Mouse (Mus musculus): ENCODE data around the gene Hoxb5. TPM values are rescaled to one million over a fixed set of nuclear protein-coding genes. Genes with fewer than 3 reads are reported as not detected.

The Hoxb5 gene
- polyA plus RNA-seq, 1 experiment from 2014 or later, result 140 TPM

DNA sequence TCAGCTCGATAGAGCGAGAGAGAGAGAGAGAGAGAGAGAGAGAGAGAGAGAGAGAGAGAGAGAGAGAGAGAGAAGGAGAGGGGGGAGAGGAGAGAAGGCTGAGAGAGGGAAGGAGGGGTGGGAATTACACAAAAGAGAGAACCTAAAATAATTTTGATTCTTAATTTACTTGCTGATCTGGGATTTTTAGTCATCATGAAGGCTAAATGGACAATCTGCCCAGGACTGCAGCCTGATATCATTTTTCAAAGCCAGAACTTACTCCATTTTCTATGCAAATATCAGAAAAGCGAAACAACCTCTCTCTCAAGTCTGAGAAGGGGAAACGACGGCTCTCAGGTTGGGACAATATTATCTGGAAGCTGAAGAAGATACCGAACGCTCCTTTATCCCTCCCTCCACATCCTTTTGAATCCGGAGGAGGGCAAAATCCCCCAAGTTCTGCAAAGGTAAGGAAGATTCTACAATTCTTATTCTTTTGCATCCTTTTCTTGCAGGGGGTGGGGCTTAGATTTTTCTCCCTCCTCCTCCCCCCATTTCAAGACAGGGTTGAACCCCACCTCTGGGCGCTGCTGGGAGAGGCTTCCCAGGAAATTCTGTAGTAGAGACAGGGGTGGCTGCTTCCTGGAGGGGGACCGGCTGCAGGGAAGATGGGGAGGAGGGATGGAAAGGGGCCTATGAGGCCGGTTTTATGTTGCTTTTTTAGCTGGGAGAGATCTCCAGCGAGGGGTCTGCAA lies 10.4 kb upstream of the Hoxb5 start:
- no peaks in the 10 kb centered on the region for H3K4me1 ChIP-seq (replicated peaks)
- H3K27ac ChIP-seq (replicated peaks), result peak overlapping the region; percentile 75
- no peak for ATAC-seq (ENCODE audit: low FRiP score, low read depth)
- peaks cover 88% of the 10 kb centered on the region for H3K27me3 ChIP-seq
- H3K36me3 ChIP-seq, result no peaks in the 10 kb centered on the region
- no peaks in the 10 kb centered on the region for H3K9me3 ChIP-seq
- H3K4me3 ChIP-seq, result peak overlapping the region; percentile 47
- no peak overlapping the region for H3K4me2 ChIP-seq
- H3K9ac ChIP-seq, result peak overlapping the region; percentile 39
- 6% methylated on average over 12 of the region's 12 CpGs for WGBS

DNA sequence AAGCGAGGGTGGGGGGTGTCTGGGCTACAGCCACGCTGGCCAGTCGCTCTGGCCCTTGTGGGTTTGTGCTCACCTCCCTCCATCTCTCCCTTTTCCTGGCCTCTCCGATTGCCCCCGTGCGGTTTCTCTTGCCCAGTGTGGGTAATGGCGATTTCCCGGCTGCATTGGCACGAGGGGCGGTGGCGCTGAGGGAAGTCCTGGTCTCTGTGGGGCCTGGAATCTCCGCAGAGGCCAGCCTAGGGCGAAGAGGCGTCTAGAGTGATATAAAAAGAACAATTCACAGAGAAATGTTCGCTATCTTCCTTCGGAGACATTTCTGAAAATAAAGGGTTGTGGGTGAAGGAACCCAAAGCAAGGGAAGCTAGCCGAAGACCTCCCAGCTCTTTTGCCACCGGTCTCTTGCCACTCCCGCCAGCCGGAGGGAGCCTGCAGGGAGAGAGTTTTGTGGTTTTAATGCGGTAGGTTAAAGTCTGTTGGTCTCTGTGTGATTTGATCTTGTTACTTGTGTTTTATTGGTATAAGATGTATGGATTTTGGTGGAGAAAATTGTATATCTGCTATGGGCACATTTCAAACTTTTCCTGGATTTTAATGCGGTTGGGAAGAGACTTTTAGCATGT lies 9.7 kb upstream of the Hoxb5 start:
- Histone ChIP-seq H3K4me1 (replicated peaks) (no peaks in the 10 kb centered on the region), H3K9me3 (no peaks in the 10 kb centered on the region), H3K36me3 (no peaks in the 10 kb centered on the region), H3K27ac (replicated peaks) (peak overlapping the region; percentile 75), H3K4me2 (no peak overlapping the region), H3K9ac (peak overlapping the region; percentile 39), H3K4me3 (peak overlapping the region; percentile 47), H3K27me3 (peaks cover 85% of the 10 kb centered on the region)
- ATAC-seq (ENCODE audit: low FRiP score, low read depth), result no peak
- WGBS, result 2% methylated on average over 22 of the region's 22 CpGs

DNA sequence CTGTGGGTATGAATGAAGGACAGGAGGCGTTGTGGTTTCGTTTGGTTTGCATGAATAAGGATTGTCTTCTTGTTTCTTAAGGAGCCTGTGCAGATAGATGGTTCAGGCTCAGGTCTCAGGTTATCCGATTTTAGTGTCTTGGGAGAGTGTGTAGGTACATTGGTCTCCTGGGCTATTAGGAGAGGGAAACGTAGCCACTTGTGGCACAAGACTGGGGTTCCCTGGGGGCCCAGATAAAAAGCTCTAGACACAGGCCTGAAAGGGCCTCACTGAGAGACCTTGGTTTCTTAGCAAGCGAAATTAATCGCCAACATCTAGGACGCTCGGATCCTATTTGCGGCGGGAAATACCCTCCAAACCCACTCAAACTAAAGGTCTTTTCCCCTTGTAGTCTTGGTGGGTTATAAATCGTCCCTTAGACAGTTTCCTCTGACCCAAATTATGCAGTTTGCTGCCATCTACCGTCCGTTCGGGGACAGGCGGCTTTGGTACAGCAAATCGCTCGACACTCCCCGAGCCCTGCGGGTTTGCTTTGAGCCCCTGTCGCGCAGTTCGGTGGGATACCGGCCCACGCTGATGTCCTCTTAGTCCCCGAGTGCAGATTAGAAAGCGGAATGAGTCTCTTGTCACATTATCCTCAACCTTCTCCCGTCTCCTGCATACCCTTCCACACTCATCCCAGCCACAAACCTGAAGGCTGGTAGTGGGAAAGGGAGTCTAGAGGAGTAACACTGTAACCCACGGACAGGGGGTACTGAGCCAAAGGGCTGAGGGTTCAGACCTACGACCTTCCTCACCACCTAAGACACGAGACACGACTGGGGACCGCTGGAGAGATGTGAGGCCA lies 8.7 kb upstream of the Hoxb5 start:
- peaks cover 84% of the 10 kb centered on the region for H3K27me3 ChIP-seq
- H3K4me3 ChIP-seq, result peak overlapping the region; percentile 47
- no peak for ATAC-seq (ENCODE audit: low FRiP score, low read depth)
- WGBS, result 1% methylated on average over 32 of the region's 32 CpGs
- no peaks in the 10 kb centered on the region for H3K36me3 ChIP-seq
- peak overlapping the region; percentile 75 for H3K27ac ChIP-seq (replicated peaks)
- H3K4me2 ChIP-seq, result peak overlapping the region; percentile 26
- H3K4me1 ChIP-seq (replicated peaks), result 0 out of 2 replicates have a peak, but pooled peaks cover 2% of the 10 kb centered on the region
- no peaks in the 10 kb centered on the region for H3K9me3 ChIP-seq
- 0 out of 2 replicates have a peak overlapping the region, but pooled peaks have one; percentile 1 for H3K9ac ChIP-seq

DNA sequence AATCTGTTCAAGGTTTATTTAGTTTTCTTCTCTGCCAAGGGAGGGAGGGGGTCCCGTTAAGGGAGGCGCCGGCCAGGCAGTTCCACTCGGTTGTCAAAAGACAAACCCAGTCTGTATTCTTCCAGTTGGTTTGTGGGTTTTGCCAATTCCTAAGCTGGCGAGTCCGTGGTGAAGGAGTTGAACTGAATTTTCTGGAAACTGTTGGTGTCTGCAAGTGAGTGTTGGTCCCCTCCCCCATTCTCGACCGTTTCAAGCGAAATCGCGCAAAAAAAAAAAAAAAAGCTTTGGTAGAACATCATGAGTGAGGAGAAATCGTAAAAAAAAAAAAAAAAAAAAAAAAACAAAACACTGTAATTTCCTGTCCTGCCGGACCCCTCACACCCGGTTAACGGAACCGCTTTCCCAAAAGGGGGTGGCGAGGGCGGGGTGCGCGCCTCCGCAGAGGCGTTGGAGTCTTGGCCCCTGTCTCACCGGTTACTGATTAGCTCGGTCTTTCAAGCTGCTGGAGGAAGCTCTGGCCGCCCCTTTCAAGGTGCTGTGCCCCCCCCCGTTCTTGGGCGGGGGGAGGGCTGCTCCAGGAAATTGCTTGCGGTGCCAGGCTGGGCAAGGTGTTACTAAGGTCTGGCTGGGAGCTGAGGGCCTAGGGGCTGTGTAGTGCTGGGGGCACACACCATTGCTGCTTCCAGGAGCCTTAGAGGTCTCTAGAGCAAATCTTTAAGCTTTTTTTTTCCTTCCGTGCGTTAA lies 7.9 kb upstream of the Hoxb5 start:
- H3K4me3 ChIP-seq, result peak overlapping the region; percentile 47
- peak overlapping the region; percentile 75 for H3K27ac ChIP-seq (replicated peaks)
- 1% methylated on average over 30 of the region's 30 CpGs for WGBS
- H3K9ac ChIP-seq, result peak overlapping the region; percentile 26; the same call in 1 of the 2 replicates
- no peaks in the 10 kb centered on the region for H3K36me3 ChIP-seq
- H3K9me3 ChIP-seq, result no peaks in the 10 kb centered on the region
- H3K27me3 ChIP-seq, result peaks cover 87% of the 10 kb centered on the region
- peak overlapping the region; percentile 59 for H3K4me2 ChIP-seq
- ATAC-seq (ENCODE audit: low FRiP score, low read depth), result no peak
- 0 out of 2 replicates have a peak, but pooled peaks cover 2% of the 10 kb centered on the region for H3K4me1 ChIP-seq (replicated peaks)

DNA sequence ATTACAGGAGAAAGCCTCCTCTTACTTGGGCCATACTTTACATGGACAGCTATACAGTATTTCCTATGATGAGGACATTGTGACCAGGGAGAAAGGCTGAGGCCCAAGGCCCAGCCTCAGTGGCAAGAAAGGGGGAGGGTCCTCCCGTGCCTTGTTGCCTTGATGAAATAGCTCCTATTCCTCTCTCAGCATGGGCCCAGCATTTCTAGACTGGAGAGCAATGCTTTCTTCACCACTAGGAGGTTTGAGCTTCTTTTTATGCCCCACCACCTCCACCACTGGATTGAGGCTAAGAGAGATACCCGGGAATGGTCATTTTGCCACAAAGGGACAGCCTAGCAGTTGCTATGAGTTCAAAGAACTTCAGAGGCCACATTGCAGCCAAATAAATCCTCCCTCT lies 6.1 kb upstream of the Hoxb5 start:
- Histone ChIP-seq H3K4me1 (replicated peaks) (0 out of 2 replicates have a peak, but pooled peaks cover 2% of the 10 kb centered on the region), H3K4me2 (peak overlapping the region; percentile 59), H3K4me3 (peak overlapping the region; percentile 47), H3K9ac (0 out of 2 replicates have a peak overlapping the region, but pooled peaks have one; percentile 11), H3K27ac (replicated peaks) (peak overlapping the region; percentile 68), H3K27me3 (peaks cover 84% of the 10 kb centered on the region), H3K36me3 (no peaks in the 10 kb centered on the region), H3K9me3 (no peaks in the 10 kb centered on the region)
- no peak for ATAC-seq (ENCODE audit: low FRiP score, low read depth)
- 5% methylated on average over 2 of the region's 2 CpGs for WGBS

DNA sequence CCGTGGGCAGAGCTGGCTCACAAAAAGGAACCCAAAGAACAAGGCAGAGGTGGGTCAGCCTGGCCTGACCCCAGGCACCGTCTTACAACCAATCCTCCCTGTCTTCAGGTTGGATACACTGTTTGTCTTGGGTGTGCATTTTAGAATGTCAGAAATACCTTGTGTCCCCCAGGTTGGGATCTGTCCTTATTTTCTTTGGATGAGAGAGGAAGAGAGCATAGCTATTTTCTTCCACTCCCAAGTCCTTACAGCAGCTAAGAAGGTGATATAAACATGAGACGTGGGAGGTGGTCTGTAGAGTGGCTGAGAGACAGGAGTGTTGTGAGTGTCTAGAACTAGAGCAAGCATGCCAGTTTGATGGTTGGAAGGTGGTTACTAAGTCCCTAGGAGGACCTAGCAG lies 5.7 kb upstream of the Hoxb5 start:
- Histone ChIP-seq H3K4me3 (peak overlapping the region; percentile 47), H3K9me3 (no peaks in the 10 kb centered on the region), H3K27ac (replicated peaks) (peak overlapping the region; percentile 68; the same call in 1 of the 2 replicates), H3K36me3 (no peaks in the 10 kb centered on the region), H3K27me3 (peaks cover 83% of the 10 kb centered on the region), H3K4me2 (peak overlapping the region; percentile 59), H3K4me1 (replicated peaks) (0 out of 2 replicates have a peak, but pooled peaks cover 2% of the 10 kb centered on the region), H3K9ac (peak overlapping the region; percentile 11; the same call in 1 of the 2 replicates)
- no peak for ATAC-seq (ENCODE audit: low FRiP score, low read depth)
- WGBS, result 4% methylated on average over 3 of the region's 3 CpGs

DNA sequence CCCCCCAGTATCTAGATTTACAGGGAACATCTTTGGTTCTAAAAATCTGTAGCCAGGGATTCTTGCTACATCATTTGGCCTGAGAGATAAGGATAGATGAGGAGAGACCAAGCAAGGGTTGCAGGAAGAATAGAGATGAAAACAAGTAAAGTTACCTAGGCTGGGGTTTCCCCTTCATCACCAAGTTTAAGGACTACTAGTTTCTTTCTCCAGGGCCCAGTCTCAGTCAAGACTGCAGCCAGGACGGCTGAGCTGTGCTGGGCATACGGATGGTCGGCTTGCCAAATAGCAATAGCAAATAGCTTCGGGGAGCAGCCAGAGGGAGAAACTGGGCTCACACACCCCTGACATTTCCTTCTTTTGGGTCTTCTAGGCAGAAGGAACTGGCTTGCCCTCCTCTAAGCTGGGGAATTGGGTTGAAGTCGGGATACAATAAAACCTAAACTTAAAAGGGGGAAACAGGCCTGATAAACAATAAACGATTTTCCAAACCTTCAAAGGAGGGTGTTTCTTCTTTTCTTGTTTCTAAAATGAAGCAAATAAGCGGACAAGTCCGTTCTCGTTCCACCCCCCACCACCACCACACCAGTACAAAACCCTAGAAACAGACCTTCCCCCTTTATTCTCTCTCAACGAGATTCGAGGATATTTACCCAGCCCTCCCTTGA lies 5.0 kb upstream of the Hoxb5 start:
- Histone ChIP-seq H3K9me3 (no peaks in the 10 kb centered on the region), H3K4me3 (peak overlapping the region; percentile 47), H3K27ac (replicated peaks) (peak overlapping the region; percentile 68; the same call in 1 of the 2 replicates), H3K4me2 (peak overlapping the region; percentile 59), H3K9ac (peak overlapping the region; percentile 11; the same call in 1 of the 2 replicates), H3K4me1 (replicated peaks) (0 out of 2 replicates have a peak, but pooled peaks cover 2% of the 10 kb centered on the region), H3K36me3 (no peaks in the 10 kb centered on the region), H3K27me3 (peaks cover 77% of the 10 kb centered on the region)
- 3% methylated on average over 11 of the region's 11 CpGs for WGBS
- ATAC-seq (ENCODE audit: low FRiP score, low read depth), result no peak

DNA sequence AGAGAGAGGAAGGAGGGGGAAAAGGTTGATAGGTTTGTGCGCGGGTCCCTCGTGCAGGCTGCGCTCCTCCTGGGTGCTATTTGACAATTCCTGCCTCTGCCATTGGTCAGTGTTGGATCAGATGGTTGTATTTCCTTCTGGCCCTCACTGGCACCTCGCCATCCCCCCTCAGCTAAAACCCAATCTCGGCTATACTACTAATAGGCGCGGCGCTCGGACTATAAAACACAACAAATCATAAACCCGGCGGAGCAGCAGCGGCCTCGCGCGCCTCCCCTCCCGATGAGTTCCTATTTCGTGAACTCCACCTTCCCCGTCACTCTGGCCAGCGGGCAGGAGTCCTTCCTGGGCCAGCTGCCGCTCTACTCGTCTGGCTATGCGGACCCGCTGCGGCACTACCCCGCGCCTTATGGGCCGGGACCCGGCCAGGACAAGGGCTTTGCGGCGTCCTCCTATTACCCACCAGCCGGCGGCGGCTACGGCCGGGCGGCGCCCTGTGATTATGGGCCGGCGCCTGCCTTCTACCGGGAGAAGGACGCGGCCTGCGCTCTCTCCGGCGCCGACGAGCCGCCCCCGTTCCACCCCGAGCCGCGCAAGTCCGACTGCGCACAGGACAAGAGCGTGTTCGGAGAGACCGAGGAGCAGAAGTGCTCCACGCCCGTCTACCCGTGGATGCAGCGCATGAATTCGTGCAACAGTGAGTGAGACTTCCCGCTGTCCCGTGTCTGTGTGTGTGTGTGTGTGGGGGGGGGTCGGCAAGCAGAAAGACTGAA lies 4.1 kb upstream of the Hoxb5 start:
- Histone ChIP-seq H3K9me3 (no peaks in the 10 kb centered on the region), H3K4me3 (peak overlapping the region; percentile 47), H3K27ac (replicated peaks) (peak overlapping the region; percentile 73), H3K9ac (peak overlapping the region; percentile 44), H3K4me1 (replicated peaks) (0 out of 2 replicates have a peak, but pooled peaks cover 2% of the 10 kb centered on the region), H3K27me3 (peaks cover 67% of the 10 kb centered on the region), H3K4me2 (peak overlapping the region; percentile 59), H3K36me3 (no peaks in the 10 kb centered on the region)
- peak; percentile 24; the same call in 1 of the 2 replicates for ATAC-seq (ENCODE audit: low FRiP score, low read depth)
- under 1% methylated on average over 66 of the region's 66 CpGs for WGBS

DNA sequence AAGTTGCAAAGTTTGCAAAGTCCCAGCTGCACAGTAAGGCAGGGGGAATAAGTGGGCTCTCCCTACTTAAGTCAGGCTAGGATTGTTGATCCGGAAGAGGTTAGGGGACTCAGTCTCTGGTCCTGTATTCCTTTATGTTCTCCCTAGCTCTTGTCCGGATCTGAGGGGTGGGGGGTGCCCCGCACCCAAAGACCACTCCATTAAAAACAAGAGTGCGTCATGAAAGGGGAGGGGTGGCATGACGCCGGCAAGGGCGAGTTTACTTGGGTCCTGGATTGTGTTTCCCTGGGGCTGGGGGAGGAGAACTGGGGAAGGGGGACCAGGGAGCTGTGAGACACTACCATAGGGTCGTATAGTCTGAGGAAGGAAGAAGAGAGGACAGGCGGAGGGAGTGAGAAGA lies 3.4 kb upstream of the Hoxb5 start:
- H3K4me2 ChIP-seq, result peak overlapping the region; percentile 59
- 1% methylated on average over 9 of the region's 9 CpGs for WGBS
- peak overlapping the region; percentile 44 for H3K9ac ChIP-seq
- peak overlapping the region; percentile 73 for H3K27ac ChIP-seq (replicated peaks)
- peak overlapping the region; percentile 47 for H3K4me3 ChIP-seq
- H3K4me1 ChIP-seq (replicated peaks), result 0 out of 2 replicates have a peak, but pooled peaks cover 2% of the 10 kb centered on the region
- no peak for ATAC-seq (ENCODE audit: low FRiP score, low read depth)
- H3K9me3 ChIP-seq, result no peaks in the 10 kb centered on the region
- peaks cover 64% of the 10 kb centered on the region for H3K27me3 ChIP-seq
- no peaks in the 10 kb centered on the region for H3K36me3 ChIP-seq

DNA sequence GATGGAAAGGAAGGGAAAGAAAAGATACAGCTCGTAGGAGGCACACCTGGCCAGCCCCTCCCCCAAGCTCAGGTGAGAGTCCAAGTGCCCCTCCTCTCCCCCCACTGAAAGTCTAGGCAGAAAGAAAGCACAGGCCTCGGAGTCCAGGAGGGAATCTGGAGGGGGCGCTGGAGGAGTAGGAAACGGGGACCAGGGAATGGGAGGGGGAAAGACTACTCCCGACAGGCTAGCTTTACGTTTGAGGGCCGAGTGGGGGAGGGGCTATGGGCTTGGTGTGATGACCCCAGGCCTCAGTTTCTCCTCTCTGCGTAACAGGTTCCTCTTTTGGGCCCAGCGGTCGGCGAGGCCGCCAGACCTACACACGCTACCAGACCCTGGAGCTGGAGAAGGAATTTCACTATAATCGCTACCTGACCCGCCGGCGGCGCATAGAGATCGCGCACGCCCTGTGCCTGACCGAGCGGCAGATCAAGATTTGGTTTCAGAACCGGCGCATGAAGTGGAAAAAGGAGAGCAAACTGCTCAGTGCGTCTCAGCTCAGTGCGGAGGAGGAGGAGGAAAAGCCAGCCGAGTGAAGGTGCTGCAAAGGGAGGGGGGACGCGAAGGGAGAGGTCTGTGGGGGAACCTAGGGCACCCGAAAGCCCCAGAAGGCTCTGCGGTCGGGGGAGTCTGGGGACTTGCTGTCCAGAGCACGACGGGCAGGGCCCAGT lies 2.6 kb upstream of the Hoxb5 start:
- ATAC-seq (ENCODE audit: low FRiP score, low read depth), result no peak
- peaks cover 62% of the 10 kb centered on the region for H3K27me3 ChIP-seq
- peak overlapping the region; percentile 73 for H3K27ac ChIP-seq (replicated peaks)
- H3K9me3 ChIP-seq, result no peaks in the 10 kb centered on the region
- H3K4me2 ChIP-seq, result peak overlapping the region; percentile 59
- no peaks in the 10 kb centered on the region for H3K36me3 ChIP-seq
- 0 out of 2 replicates have a peak, but pooled peaks cover 2% of the 10 kb centered on the region for H3K4me1 ChIP-seq (replicated peaks)
- H3K4me3 ChIP-seq, result peak overlapping the region; percentile 47
- peak overlapping the region; percentile 44 for H3K9ac ChIP-seq
- WGBS, result 2% methylated on average over 34 of the region's 35 CpGs
